Mouse (Mus musculus): Measurements from ENCODE around the gene Ppme1.

GRCm38 (mm10) chr7:100309216-100309615 is 62.9 kb downstream of the Ppme1 start:
- TF ChIP-seq CTCF (IDR thresholded peaks at IDR 0.05; ENCODE audit: borderline replicate concordance, extremely low read depth, insufficient read depth, insufficient read length): no peak
- TF ChIP-seq POLR2A (IDR thresholded peaks at IDR 0.05; ENCODE audit: borderline replicate concordance, extremely low read depth, insufficient read depth, insufficient read length, poor library complexity, severe bottlenecking): no peak
